Mouse (Mus musculus) monocyte, adult 2 months (primary cell): ENCODE measurements at regions not wholly inside any gene's neighbourhood (a gene's known extent, or its start where the extent isn't known, plus 50 kb on each side); places are given as distances from the start of the nearest gene placed in this dataset.

Source experiments
- DNase-seq, 2 experiments: peaks; one replicate each; pipeline ENCODE4 v3.0.0; 2022; ENCODE audit warnings: low spot score in 2 of 2, low read depth in 1 of 2

GRCm38 (mm10) chr2:6263565-6263964, 50.7 kb upstream of the Echdc3 start:
- no peak for DNase-seq

GRCm38 (mm10) chr2:6264085-6264783, 51.4 kb upstream of the Echdc3 start:
- no peak for DNase-seq

GRCm38 (mm10) chr2:6265117-6265516, 52.3 kb upstream of the Echdc3 start:
- no peak for DNase-seq

GRCm38 (mm10) chr2:6267066-6267465, 54.2 kb upstream of the Echdc3 start:
- DNase-seq, result no peak

GRCm38 (mm10) chr2:6267537-6267936, 54.7 kb upstream of the Echdc3 start:
- DNase-seq, result peak; percentile 84

GRCm38 (mm10) chr2:6272514-6272913, 50.0 kb upstream of the Usp6nl start:
- no peak for DNase-seq
